Mouse (Mus musculus): Measurements from ENCODE around the gene Uhrf1. TPM values are rescaled to one million over a fixed set of nuclear protein-coding genes. Genes with fewer than 3 reads are reported as not detected.
A peak's percentile ranks its signal among the peaks of the same experiment; 100 is the strongest.

Gene Uhrf1
- polyA plus RNA-seq, 2 experiments, result 76.0 to 86.2 TPM

- DNase-seq (ENCODE audit: low read depth in 3 of 3, low spot score in 3 of 3) (no peak), ATAC-seq (ENCODE audit: insufficient read depth) (no peak)
- no peak overlapping the region for H3K27ac ChIP-seq
- TF ChIP-seq EP300 (IDR thresholded peaks at IDR 0.05; ENCODE audit: low read depth), result no peak
- TF ChIP-seq CTCF (IDR thresholded peaks at IDR 0.05; ENCODE audit: low read depth), result no peak
- H3K9me3 ChIP-seq (ENCODE audit: control insufficient read depth, low read length), result no peaks in the 10 kb centered on the region
- no peaks in the 10 kb centered on the region for H3K36me3 ChIP-seq (replicated peaks; ENCODE audit: control insufficient read depth, insufficient read depth, low read depth)
- H3K4me2 ChIP-seq (ENCODE audit: low read depth), result no peak overlapping the region
- peaks cover 2 to 15% of the 10 kb centered on the region in 2 experiments; a peak in 3 of 4 replicates for H3K4me1 ChIP-seq (replicated peaks; ENCODE audit: control insufficient read depth in 2 of 2, insufficient read depth in 2 of 2, low read length in 1 of 2)
- no peak overlapping the region for H3K4me3 ChIP-seq (ENCODE audit: insufficient read depth in 1 of 2, low read depth in 2 of 2, low read length in 2 of 2)
- no peak overlapping the region for H3K9ac ChIP-seq (replicated peaks)
- H3K27me3 ChIP-seq (ENCODE audit: control insufficient read depth, insufficient read depth, low read length), result no peaks in the 10 kb centered on the region
Measured at GRCm38 (mm10) chr17:56340717-56341116, 37.6 kb downstream of the Uhrf1 start.

- TF ChIP-seq EP300 (IDR thresholded peaks at IDR 0.05; ENCODE audit: low read depth), result no peak
- no peak for TF ChIP-seq CTCF (IDR thresholded peaks at IDR 0.05; ENCODE audit: low read depth)
- Histone ChIP-seq H3K4me1 (replicated peaks; ENCODE audit: control insufficient read depth in 2 of 2, insufficient read depth in 2 of 2, low read length in 1 of 2) (peaks cover 10 to 25% of the 10 kb centered on the region in 2 experiments), H3K4me2 (ENCODE audit: low read depth) (no peak overlapping the region), H3K36me3 (replicated peaks; ENCODE audit: control insufficient read depth, insufficient read depth, low read depth) (no peaks in the 10 kb centered on the region), H3K27me3 (ENCODE audit: control insufficient read depth, insufficient read depth, low read length) (no peaks in the 10 kb centered on the region), H3K4me3 (ENCODE audit: insufficient read depth in 1 of 2, low read depth in 2 of 2, low read length in 2 of 2) (no peak overlapping the region), H3K9ac (replicated peaks) (no peak overlapping the region; the same call in 1 of the 2 replicates), H3K9me3 (ENCODE audit: control insufficient read depth, low read length) (no peaks in the 10 kb centered on the region), H3K27ac (no peak overlapping the region)
- ATAC-seq (ENCODE audit: insufficient read depth), result no peak
- WGBS (ENCODE audit: insufficient replicate concordance), result 45% methylated on average over 3 of the region's 3 CpGs
- DNase-seq (ENCODE audit: low read depth in 3 of 3, low spot score in 3 of 3), result no peak
Measured at GRCm38 (mm10) chr17:56343466-56343865, 40.3 kb downstream of the Uhrf1 start.

- H3K36me3 ChIP-seq (replicated peaks; ENCODE audit: control insufficient read depth, insufficient read depth, low read depth), result no peaks in the 10 kb centered on the region
- TF ChIP-seq CTCF (IDR thresholded peaks at IDR 0.05; ENCODE audit: low read depth) (no peak), EP300 (IDR thresholded peaks at IDR 0.05; ENCODE audit: low read depth) (no peak)
- H3K4me3 ChIP-seq (ENCODE audit: insufficient read depth in 1 of 2, low read depth in 2 of 2, low read length in 2 of 2), result no peak overlapping the region
- H3K9me3 ChIP-seq (ENCODE audit: control insufficient read depth, low read length), result no peaks in the 10 kb centered on the region
- no peak overlapping the region for H3K4me2 ChIP-seq (ENCODE audit: low read depth)
- DNase-seq (ENCODE audit: low read depth in 3 of 3, low spot score in 3 of 3), result no peak
- ATAC-seq (ENCODE audit: insufficient read depth), result no peak
- no peak overlapping the region for H3K27ac ChIP-seq
- H3K27me3 ChIP-seq (ENCODE audit: control insufficient read depth, insufficient read depth, low read length), result no peaks in the 10 kb centered on the region
- H3K4me1 ChIP-seq (replicated peaks; ENCODE audit: control insufficient read depth in 2 of 2, insufficient read depth in 2 of 2, low read length in 1 of 2), result peaks cover 18 to 33% of the 10 kb centered on the region in 2 experiments
- 61% methylated on average over 2 of the region's 2 CpGs for WGBS (ENCODE audit: insufficient replicate concordance)
- H3K9ac ChIP-seq (replicated peaks), result no peak overlapping the region
Measured at GRCm38 (mm10) chr17:56345364-56345763, 42.2 kb downstream of the Uhrf1 start.

- Histone ChIP-seq H3K4me1 (replicated peaks; ENCODE audit: control insufficient read depth in 2 of 2, insufficient read depth in 2 of 2, low read length in 1 of 2) (peaks cover 17 to 30% of the 10 kb centered on the region in 2 experiments), H3K4me3 (ENCODE audit: insufficient read depth in 1 of 2, low read depth in 2 of 2, low read length in 2 of 2) (no peak overlapping the region), H3K4me2 (ENCODE audit: low read depth) (peak overlapping the region; percentile 51), H3K27me3 (ENCODE audit: control insufficient read depth, insufficient read depth, low read length) (no peaks in the 10 kb centered on the region), H3K36me3 (replicated peaks; ENCODE audit: control insufficient read depth, insufficient read depth, low read depth) (no peaks in the 10 kb centered on the region), H3K27ac (peak overlapping the region; percentile 37), H3K9ac (replicated peaks) (peak overlapping the region; percentile 31), H3K9me3 (ENCODE audit: control insufficient read depth, low read length) (no peaks in the 10 kb centered on the region)
- ATAC-seq (ENCODE audit: insufficient read depth), result peak; percentile 81
- 32% methylated on average over 4 of the region's 4 CpGs for WGBS (ENCODE audit: insufficient replicate concordance)
- TF ChIP-seq CTCF (IDR thresholded peaks at IDR 0.05; ENCODE audit: low read depth), result no peak
- 0 out of 2 replicates have a peak, but pooled peaks have one; percentile 11 for TF ChIP-seq EP300 (IDR thresholded peaks at IDR 0.05; ENCODE audit: low read depth)
- DNase-seq (ENCODE audit: low read depth in 3 of 3, low spot score in 3 of 3), result peak; percentile 43 to 50 (median 48)
Measured at GRCm38 (mm10) chr17:56348128-56348527, 45.0 kb downstream of the Uhrf1 start.

GRCm38 (mm10) chr17:56348586-56348985 lies 45.5 kb downstream of the Uhrf1 start:
- H3K4me1 ChIP-seq (replicated peaks; ENCODE audit: control insufficient read depth in 2 of 2, insufficient read depth in 2 of 2, low read length in 1 of 2), result peaks cover 15 to 25% of the 10 kb centered on the region in 2 experiments
- peak overlapping the region; percentile 51 for H3K4me2 ChIP-seq (ENCODE audit: low read depth)
- H3K27ac ChIP-seq, result peak overlapping the region; percentile 37
- no peaks in the 10 kb centered on the region for H3K9me3 ChIP-seq (ENCODE audit: control insufficient read depth, low read length)
- H3K4me3 ChIP-seq (ENCODE audit: insufficient read depth in 1 of 2, low read depth in 2 of 2, low read length in 2 of 2), result no peak overlapping the region
- H3K36me3 ChIP-seq (replicated peaks; ENCODE audit: control insufficient read depth, insufficient read depth, low read depth), result no peaks in the 10 kb centered on the region
- no peak for DNase-seq (ENCODE audit: low read depth in 3 of 3, low spot score in 3 of 3)
- ATAC-seq (ENCODE audit: insufficient read depth), result peak; percentile 67
- H3K27me3 ChIP-seq (ENCODE audit: control insufficient read depth, insufficient read depth, low read length), result no peaks in the 10 kb centered on the region
- TF ChIP-seq CTCF (IDR thresholded peaks at IDR 0.05; ENCODE audit: low read depth) (no peak), EP300 (IDR thresholded peaks at IDR 0.05; ENCODE audit: low read depth) (no peak)
- peak overlapping the region; percentile 31 for H3K9ac ChIP-seq (replicated peaks)

All from liver, embryonic 14.5 days (tissue).